Comparison of ENCODE assay signal across 21 mouse cellular contexts in the genomic region with DNA sequence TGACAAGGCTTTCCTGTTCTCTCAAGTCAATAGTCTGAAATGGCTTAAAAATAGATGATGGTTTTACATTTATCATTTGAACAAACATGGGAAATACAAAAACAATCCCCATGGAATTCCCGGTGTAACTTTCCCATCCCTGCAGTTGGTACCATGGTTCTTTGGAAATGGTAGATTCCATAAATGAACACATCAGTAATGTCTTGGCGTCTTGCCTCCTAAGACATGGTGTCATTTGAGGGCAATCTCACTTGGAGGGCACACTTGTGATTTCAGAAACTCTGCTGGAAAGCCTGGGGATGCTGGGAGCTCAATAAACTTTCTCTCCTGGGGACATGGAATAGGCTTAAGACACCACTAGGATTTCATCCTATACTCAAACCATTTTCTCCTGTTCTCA.
DNase-seq lines count a peak whose midpoint lies in the region; ATAC-seq and TF ChIP-seq lines count a peak whose summit lies in the region.
"Had no signal": no experiment of that assay in that cellular context is flagged by ENCODE, and none has a peak within 500 bp of the region (broad histone marks: within the 10 kb centered on the region; RNA-seq: fewer than 3 reads in every experiment).

No protein-coding gene starts in this region.

- DNase-seq in adrenal gland, adult 2 months: peak; percentile 8
- no peak for DNase-seq in adrenal gland, adult 18-20 months (ENCODE audit: low spot score in 2 of 2)
- DNase-seq in kidney, adult 2 months: peak; percentile 83
- DNase-seq in kidney, postnatal 10 days: peak; percentile 17
- DNase-seq in natural killer cell, adult 2 months (ENCODE audit: low spot score in 2 of 2): no peak
- DNase-seq: adrenal gland, postnatal 25 days; cerebellum, adult 18-20 months; cerebellum, adult 9-11 months; cerebellum, postnatal 36 days; gastrocnemius, postnatal 36 days; heart, adult 18-20 months; heart, postnatal 14 days had no signal

- H3K4me1 ChIP-seq in kidney, adult 2 months (ENCODE audit: control insufficient read depth, insufficient read depth, low read length): no peaks in the 10 kb centered on the region
- H3K4me1 ChIP-seq in kidney, embryonic 14.5 days (ENCODE audit: control insufficient read depth, insufficient read depth, low read length): no peaks in the 10 kb centered on the region
- no peaks in the 10 kb centered on the region for H3K4me1 ChIP-seq in intestine, embryonic 16.5 days (ENCODE audit: control insufficient read depth, insufficient read depth, low read length)
- H3K4me1 ChIP-seq: embryonic facial prominence, embryonic 15.5 days; forebrain, embryonic 10.5 days; heart, embryonic 10.5 days; heart, embryonic 15.5 days; hindbrain, embryonic 13.5 days had no signal

- no peak overlapping the region for H3K4me3 ChIP-seq in kidney, adult 2 months (ENCODE audit: insufficient read depth, low read depth, low read length)
- no peak overlapping the region for H3K4me3 ChIP-seq in kidney, embryonic 14.5 days (ENCODE audit: low read length)
- H3K4me3 ChIP-seq in intestine, embryonic 16.5 days (ENCODE audit: low read length): no peak overlapping the region
- H3K4me3 ChIP-seq: embryonic facial prominence, embryonic 15.5 days; erythroblast, embryonic 14.5 days; forebrain, embryonic 10.5 days; forebrain, embryonic 15.5 days; heart, embryonic 10.5 days; heart, embryonic 15.5 days; hindbrain, embryonic 13.5 days had no signal

- no peaks in the 10 kb centered on the region for H3K36me3 ChIP-seq in kidney, adult 2 months (ENCODE audit: control insufficient read depth, insufficient read depth, low read length)
- no peaks in the 10 kb centered on the region for H3K36me3 ChIP-seq in kidney, embryonic 14.5 days (ENCODE audit: control insufficient read depth, insufficient read depth, low read length)
- H3K36me3 ChIP-seq in intestine, embryonic 16.5 days (ENCODE audit: control insufficient read depth, insufficient read depth, low read length): no peaks in the 10 kb centered on the region
- H3K36me3 ChIP-seq: embryonic facial prominence, embryonic 15.5 days; forebrain, embryonic 10.5 days; forebrain, embryonic 15.5 days; heart, embryonic 10.5 days; heart, embryonic 15.5 days; hindbrain, embryonic 13.5 days had no signal

- H3K27ac ChIP-seq in kidney, adult 2 months (ENCODE audit: insufficient read depth, low read depth, low read length): peak overlapping the region; percentile 78
- H3K27ac ChIP-seq in kidney, embryonic 14.5 days (ENCODE audit: low read depth, low read length): no peak overlapping the region; the same call in 1 of the 2 replicates
- H3K27ac ChIP-seq in intestine, embryonic 16.5 days (ENCODE audit: low read length): no peak overlapping the region
- H3K27ac ChIP-seq: embryonic facial prominence, embryonic 15.5 days; forebrain, embryonic 10.5 days; forebrain, embryonic 15.5 days; heart, embryonic 10.5 days; heart, embryonic 15.5 days; hindbrain, embryonic 13.5 days had no signal

- ATAC-seq in kidney, embryonic 14.5 days (ENCODE audit: low FRiP score, low TSS enrichment): no peak
- no peak for ATAC-seq in intestine, embryonic 16.5 days
- ATAC-seq: forebrain, embryonic 15.5 days had no signal

- H3K9ac ChIP-seq in kidney, embryonic 14.5 days (ENCODE audit: low read depth, low read length): no peak overlapping the region
- no peak overlapping the region for H3K9ac ChIP-seq in intestine, embryonic 16.5 days (ENCODE audit: low read depth, low read length)
- H3K9ac ChIP-seq: embryonic facial prominence, embryonic 15.5 days; forebrain, embryonic 15.5 days; heart, embryonic 15.5 days; hindbrain, embryonic 13.5 days had no signal

- whole genome bisulfite sequencing in kidney, adult 2 months: 63% methylated on average over 2 of the region's 2 CpGs
- WGBS in kidney, embryonic 14.5 days: 81% methylated on average over 2 of the region's 2 CpGs
- WGBS in intestine, embryonic 16.5 days: 86% methylated on average over 2 of the region's 2 CpGs

- no peak for TF ChIP-seq CTCF in kidney, adult 2 months (conservative IDR thresholded peaks at IDR 0.05; ENCODE audit: insufficient read depth, insufficient read length, low read depth, low read length)

- no peaks in the 10 kb centered on the region for H3K9me3 ChIP-seq in kidney, embryonic 14.5 days (ENCODE audit: control insufficient read depth, low read length)
- no peaks in the 10 kb centered on the region for H3K9me3 ChIP-seq in intestine, embryonic 16.5 days (ENCODE audit: control insufficient read depth, low read length)
- H3K9me3 ChIP-seq: embryonic facial prominence, embryonic 15.5 days; forebrain, embryonic 15.5 days; heart, embryonic 10.5 days; hindbrain, embryonic 13.5 days had no signal

- no peaks in the 10 kb centered on the region for H3K27me3 ChIP-seq in kidney, adult 2 months (replicated peaks; ENCODE audit: control insufficient read depth, insufficient read depth, low read length)
- H3K27me3 ChIP-seq in kidney, embryonic 14.5 days (ENCODE audit: control insufficient read depth, insufficient read depth, low read length): no peaks in the 10 kb centered on the region
- H3K27me3 ChIP-seq in intestine, embryonic 16.5 days (replicated peaks; ENCODE audit: control insufficient read depth, insufficient read depth, low read length): no peaks in the 10 kb centered on the region
- H3K27me3 ChIP-seq: embryonic facial prominence, embryonic 15.5 days; forebrain, embryonic 15.5 days; heart, embryonic 15.5 days; hindbrain, embryonic 13.5 days had no signal

- TF ChIP-seq POLR2A in kidney, adult 2 months (IDR thresholded peaks at IDR 0.05; ENCODE audit: low read depth, low read length): no peak

- no peak overlapping the region for H3K4me2 ChIP-seq in kidney, embryonic 14.5 days (replicated peaks; ENCODE audit: low read depth, low read length)
- no peak overlapping the region for H3K4me2 ChIP-seq in intestine, embryonic 16.5 days (ENCODE audit: low read depth, low read length)
- H3K4me2 ChIP-seq: embryonic facial prominence, embryonic 15.5 days; forebrain, embryonic 15.5 days; heart, embryonic 15.5 days; hindbrain, embryonic 13.5 days had no signal

Comparison
In these comparisons a context has a peak if more than half of its experiments do, and no peak if none do; other contexts are left out.
1. DNase-seq: peak in adrenal gland, adult 2 months (single experiment), kidney, adult 2 months (single experiment) and kidney, postnatal 10 days (single experiment); none in adrenal gland, adult 18-20 months (0 of 2) and natural killer cell, adult 2 months (0 of 2).